Mouse (Mus musculus): ENCODE measurements around the gene Soat1. TPM values are rescaled to one million over a fixed set of nuclear protein-coding genes. Genes with fewer than 3 reads are reported as not detected.

Gene Soat1
- 100 to 1,000 TPM; 291 to 293 TPM for total RNA-seq (2023)

DNA sequence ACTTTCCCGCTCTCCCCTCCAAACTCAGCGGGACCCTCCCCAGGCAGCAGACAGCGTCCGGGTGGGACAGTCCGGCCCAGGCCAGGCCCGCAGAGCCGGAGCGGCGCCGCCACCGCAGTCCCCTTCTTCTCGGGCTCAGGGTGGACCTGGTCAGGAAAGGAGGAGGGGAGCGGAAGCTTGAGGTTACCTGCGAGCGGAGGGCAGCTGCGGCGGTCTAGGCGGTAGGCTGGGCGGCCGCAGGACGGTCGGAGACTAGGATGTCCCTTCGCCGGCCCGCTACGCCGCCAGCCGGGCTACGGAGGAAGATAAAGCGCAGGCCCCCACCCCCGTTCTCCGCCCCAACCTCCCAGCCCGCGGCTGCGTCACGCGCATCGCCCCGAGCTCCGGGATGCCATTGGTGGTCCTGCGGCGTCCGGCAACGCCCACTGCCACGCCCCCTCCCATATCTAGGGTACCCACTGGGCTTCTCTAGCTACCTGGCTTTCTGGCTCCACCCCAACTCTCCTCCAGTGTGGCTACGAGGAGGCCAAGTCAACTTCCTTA is at the start of gene Soat1:
Gene Soat1, minus strand, starts transcription at position 371 of the 543 bp plus-strand sequence.

DNA sequence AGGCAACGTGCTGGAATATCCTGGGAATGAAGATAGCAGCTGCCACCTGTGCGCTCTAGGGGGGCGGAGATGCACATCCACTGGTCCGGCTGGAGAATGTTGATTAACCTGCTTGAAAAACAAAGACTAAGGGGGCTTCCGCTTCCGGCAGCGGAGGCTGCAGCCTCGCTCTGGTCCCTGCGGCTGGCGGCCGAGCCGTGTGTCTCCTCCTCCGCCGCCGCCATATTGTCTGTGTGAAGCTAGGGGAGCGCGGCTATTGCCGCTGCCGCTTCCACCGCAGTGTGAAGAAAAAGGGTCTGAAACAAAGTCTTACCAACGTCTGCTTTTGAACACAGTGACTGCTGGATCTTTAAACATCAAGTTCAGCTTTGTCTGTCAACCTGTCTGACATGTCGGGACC is 49.7 kb upstream of the Soat1 start, which contains the start of gene Gm10031:
Gene Gm10031, plus strand, starts transcription at position 171 of the 400 bp plus-strand sequence.

DNA sequence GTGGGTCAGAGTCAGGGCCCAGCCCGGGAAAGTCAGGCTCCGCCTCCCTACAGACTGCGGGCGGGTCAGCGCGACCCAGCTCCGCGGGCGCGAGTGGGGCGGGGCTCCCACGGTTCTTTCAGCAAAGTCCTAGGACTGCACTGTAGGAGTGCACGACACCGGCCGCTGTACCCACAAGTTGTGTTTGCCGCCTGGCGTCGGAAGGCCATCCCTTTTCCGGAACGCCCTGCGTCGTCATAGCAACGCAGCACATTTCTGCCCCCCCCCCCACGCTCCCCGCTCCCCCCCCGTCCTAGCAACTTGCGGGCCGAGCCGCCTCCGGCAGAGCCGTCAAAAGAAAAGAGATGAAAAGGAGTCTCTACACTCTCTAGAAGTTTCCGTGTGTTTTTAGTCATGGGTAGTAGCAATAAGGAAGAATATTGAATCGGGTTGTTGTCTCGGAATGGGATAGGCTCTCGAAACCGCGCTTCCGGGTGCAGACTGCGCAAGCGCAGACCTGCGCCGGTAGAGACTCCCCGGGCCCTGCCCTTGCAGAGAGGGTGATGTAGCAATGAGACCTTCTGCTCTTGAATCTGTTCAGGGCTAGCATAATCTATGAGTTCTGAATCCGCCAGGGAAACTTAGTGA is 53.3 kb downstream of the Soat1 start, which contains the start of gene Axdnd1:
Gene Axdnd1, minus strand, starts transcription at position 489 of the 627 bp plus-strand sequence.

Other genes with a start within 250 kb of the Soat1 start
- not detected for gene Tdrd5, start 170.7 kb downstream of the Soat1 start, total RNA-seq (2023)
- gene Nphs2, start 163.6 kb downstream of the Soat1 start, total RNA-seq (2023), result not detected
- gene Gm2000, start 108.3 kb downstream of the Soat1 start, total RNA-seq (2023), result 100 to 1,000 TPM; 692 to 734 TPM
- gene Axdnd1, start 53.2 kb downstream of the Soat1 start, total RNA-seq (2023), result 1 to 10 TPM; 1.6 to 2.0 TPM
- gene Gm10031, start 49.7 kb upstream of the Soat1 start, total RNA-seq (2023), result 10 to 100 TPM; 22.7 to 27.0 TPM
- gene Abl2, start 84.5 kb upstream of the Soat1 start, total RNA-seq (2023), result 10 to 100 TPM; 32.7 to 42.4 TPM
- 10 to 100 TPM; 47.0 to 48.1 TPM for gene Tor3a, start 200.0 kb upstream of the Soat1 start, total RNA-seq (2023)
- 10 to 100 TPM; 22.8 to 23.3 TPM for gene Fam20b, start 244.8 kb upstream of the Soat1 start, total RNA-seq (2023)

Measured in monocyte, adult 59 days (primary cell).